Mouse (Mus musculus) bone marrow macrophage, adult 2 months (primary cell): ENCODE data around the gene Tmco1.

Experiments
- CTCF ChIP-seq: IDR thresholded peaks from 2 replicates; pipeline ENCODE4 v1.5.1; 2012; ENCODE audit warnings: low read depth, mild to moderate bottlenecking, low read length, moderate library complexity
- POLR2A ChIP-seq: IDR thresholded peaks from 2 replicates; pipeline ENCODE4 v1.6.1; 2012; ENCODE audit warnings: mild to moderate bottlenecking, low read depth, low read length, borderline replicate concordance

GRCm38 (mm10) chr1:167372739-167373138, 64.6 kb downstream of the Tmco1 start:
- no peak for TF ChIP-seq POLR2A
- no peak for TF ChIP-seq CTCF
